Mouse (Mus musculus) neural tube, embryonic 11.5 days (tissue): ENCODE results near the gene Efnb2. TPM values are rescaled to one million over a fixed set of nuclear protein-coding genes. Genes with fewer than 3 reads are reported as not detected.
A peak's percentile ranks its signal among the peaks of the same experiment; 100 is the strongest.

Source experiments
- ATAC-seq: fragments of 200-750 bp; cut with Nextera tagmentation; 2 replicates; pipeline ENCODE4 v1.8.0; 2017; ENCODE audit warnings: moderate number of reproducible peaks, mild to moderate bottlenecking, moderate TSS enrichment, moderate library complexity; ENCODE audit not compliant: insufficient read depth, low FRiP score, low TSS enrichment
- DNase-seq: peaks from one replicate; pipeline ENCODE4 v3.0.0-alpha.2; 2015; ENCODE audit warnings: low spot score
- H3K27ac ChIP-seq: fragments of 300-500 bp; sonication (generic); 2 replicates; pipeline ENCODE4 v1.5.1; 2014; ENCODE audit warnings: low read depth, mild to moderate bottlenecking, low read length
- H3K27me3 ChIP-seq: fragments of 300-500 bp; sonication (generic); 2 replicates; pipeline ENCODE4 v1.6.1; 2014; ENCODE audit warnings: mild to moderate bottlenecking, low read length, mixed read lengths; ENCODE audit not compliant: control insufficient read depth, insufficient read depth
- H3K36me3 ChIP-seq: fragments of 300-500 bp; sonication (generic); 2 replicates; pipeline ENCODE4 v1.6.1; 2014; ENCODE audit warnings: mild to moderate bottlenecking, low read length, moderate library complexity, mixed read lengths; ENCODE audit not compliant: control insufficient read depth, insufficient read depth
- H3K4me1 ChIP-seq: fragments of 300-500 bp; sonication (generic); 2 replicates; pipeline ENCODE4 v1.6.1; 2014; ENCODE audit warnings: low read length, mixed read lengths; ENCODE audit not compliant: control insufficient read depth, insufficient read depth
- H3K4me2 ChIP-seq: fragments of 300-500 bp; sonication (generic); 2 replicates; pipeline ENCODE4 v1.6.1; 2014; ENCODE audit warnings: low read depth, mild to moderate bottlenecking, moderate library complexity
- H3K4me3 ChIP-seq: fragments of 300-500 bp; sonication (generic); 2 replicates; pipeline ENCODE4 v1.5.1; 2014; ENCODE audit warnings: low read depth, low read length
- H3K9ac ChIP-seq: fragments of 300-500 bp; sonication (generic); 2 replicates; pipeline ENCODE4 v1.6.1; 2014; ENCODE audit warnings: mild to moderate bottlenecking, low read length
- H3K9me3 ChIP-seq: fragments of 300-500 bp; sonication (generic); 2 replicates; pipeline ENCODE4 v1.6.1; 2016; ENCODE audit warnings: low read length; ENCODE audit not compliant: control insufficient read depth
- WGBS: fragments of 180-500 bp; shearing (Covaris S2); extraction: QIAGEN DNeasy Blood & Tissue Kit; methylation state at CpG from one replicate; pipeline ENCODE4 v1.1.7; 2014; 5-methylcytosine and 5-hydroxymethylcytosine counted together
- polyA plus RNA-seq: library from polyadenylated mRNA; unstranded; fragments of >200 nt; fragmentation: Nextera tagmentation; extraction: Ambion mirVana; gene quantifications from 2 replicates; pipeline ENCODE4 v1.2.1, GENCODE M21; 2014

Gene Efnb2
- 37.9 and 39.0 TPM in 2 replicates for polyA plus RNA-seq

- 0% methylated on average over 66 of the region's 70 CpGs for WGBS
- no peaks in the 10 kb centered on the region; the same call in 1 of the 2 replicates for H3K36me3 ChIP-seq
- peak within 1 kb of the TSS; percentile 91 for H3K27ac ChIP-seq
- H3K27me3 ChIP-seq, result no peaks in the 10 kb centered on the region
- H3K4me2 ChIP-seq, result peak within 1 kb of the TSS; percentile 87
- ATAC-seq (peak; percentile 91), DNase-seq (peak; percentile 96)
- H3K9ac ChIP-seq, result peak within 1 kb of the TSS; percentile 96
- peak within 1 kb of the TSS; percentile 98 for H3K4me3 ChIP-seq
- peaks cover 7% of the 10 kb centered on the region; the same call in 1 of the 2 replicates for H3K4me1 ChIP-seq
- H3K9me3 ChIP-seq, result no peaks in the 10 kb centered on the region
Measured at GRCm38 (mm10) chr8:8661103-8661758, at the start of gene Efnb2. Gene Efnb2 (minus strand): TSS chr8:8661242.

GRCm38 (mm10) chr8:8704813-8705212 is 43.8 kb upstream of the Efnb2 start:
- Histone ChIP-seq H3K27ac (no peak overlapping the region), H3K9me3 (no peaks in the 10 kb centered on the region), H3K27me3 (no peaks in the 10 kb centered on the region), H3K4me2 (no peak overlapping the region), H3K4me1 (no peaks in the 10 kb centered on the region), H3K4me3 (no peak overlapping the region), H3K9ac (no peak overlapping the region), H3K36me3 (no peaks in the 10 kb centered on the region)
- WGBS, result 82% methylated on average over 9 of the region's 9 CpGs
- ATAC-seq (no peak), DNase-seq (no peak)

- DNase-seq, result no peak
- H3K27ac ChIP-seq, result no peak overlapping the region
- no peaks in the 10 kb centered on the region for H3K9me3 ChIP-seq
- no peaks in the 10 kb centered on the region for H3K36me3 ChIP-seq
- no peaks in the 10 kb centered on the region for H3K4me1 ChIP-seq
- no peak overlapping the region for H3K4me3 ChIP-seq
- no peak overlapping the region for H3K4me2 ChIP-seq
- H3K27me3 ChIP-seq, result no peaks in the 10 kb centered on the region
- ATAC-seq, result no peak
- no peak overlapping the region for H3K9ac ChIP-seq
- WGBS, result 85% methylated on average over 2 of the region's 2 CpGs
Measured at GRCm38 (mm10) chr8:8703668-8704067, 42.6 kb upstream of the Efnb2 start.

GRCm38 (mm10) chr8:8700821-8701220 is 39.8 kb upstream of the Efnb2 start:
- Histone ChIP-seq H3K27ac (no peak overlapping the region), H3K4me1 (no peaks in the 10 kb centered on the region), H3K27me3 (no peaks in the 10 kb centered on the region), H3K9ac (no peak overlapping the region), H3K4me3 (no peak overlapping the region), H3K4me2 (no peak overlapping the region), H3K36me3 (no peaks in the 10 kb centered on the region), H3K9me3 (no peaks in the 10 kb centered on the region)
- no peak for DNase-seq
- 93% methylated on average over 10 of the region's 10 CpGs for WGBS
- ATAC-seq, result no peak

- Histone ChIP-seq H3K4me2 (no peak overlapping the region), H3K9ac (no peak overlapping the region), H3K4me3 (no peak overlapping the region), H3K27me3 (no peaks in the 10 kb centered on the region), H3K27ac (no peak overlapping the region), H3K4me1 (no peaks in the 10 kb centered on the region), H3K9me3 (no peaks in the 10 kb centered on the region), H3K36me3 (no peaks in the 10 kb centered on the region)
- WGBS, result 76% methylated on average over 4 of the region's 4 CpGs
- no peak for DNase-seq
- no peak for ATAC-seq
Measured at GRCm38 (mm10) chr8:8700229-8700628, 39.2 kb upstream of the Efnb2 start.

- peak within 1 kb of the TSS; percentile 94 for H3K27ac ChIP-seq
- under 1% methylated on average over 70 of the region's 81 CpGs for WGBS
Measured at GRCm38 (mm10) chr8:8690146-8691092, 29.4 kb upstream of the Efnb2 start, which contains the start of gene Arglu1. Gene Arglu1 (minus strand): TSS chr8:8690521.

GRCm38 (mm10) chr8:8689454-8690145 is 28.6 kb upstream of the Efnb2 start:
- Histone ChIP-seq H3K4me2 (peak overlapping the region; percentile 83), H3K4me3 (peak overlapping the region; percentile 94), H3K9ac (peak overlapping the region; percentile 100), H3K36me3 (no peaks in the 10 kb centered on the region), H3K9me3 (no peaks in the 10 kb centered on the region), H3K4me1 (peaks cover 18% of the 10 kb centered on the region), H3K27ac (peak overlapping the region; percentile 94), H3K27me3 (no peaks in the 10 kb centered on the region)
- under 1% methylated on average over 52 of the region's 68 CpGs for WGBS
- ATAC-seq, result peak; percentile 66
- DNase-seq, result peak; percentile 79

More at GRCm38 (mm10) chr8:8690146-8691092, 29.4 kb upstream of the Efnb2 start, which contains the start of gene Arglu1:
- H3K36me3 ChIP-seq, result no peaks in the 10 kb centered on the region
- DNase-seq (peak; percentile 98), ATAC-seq (peak; percentile 97)
- no peaks in the 10 kb centered on the region for H3K27me3 ChIP-seq
- H3K4me1 ChIP-seq, result peaks cover 18% of the 10 kb centered on the region
- H3K9ac ChIP-seq, result peak within 1 kb of the TSS; percentile 100
- H3K9me3 ChIP-seq, result no peaks in the 10 kb centered on the region
- peak within 1 kb of the TSS; percentile 83 for H3K4me2 ChIP-seq
- H3K4me3 ChIP-seq, result peak within 1 kb of the TSS; percentile 94

GRCm38 (mm10) chr8:8688823-8689453 is 27.9 kb upstream of the Efnb2 start:
- ATAC-seq (no peak), DNase-seq (no peak)
- no peaks in the 10 kb centered on the region for H3K27me3 ChIP-seq
- no peak overlapping the region for H3K27ac ChIP-seq
- peak overlapping the region; percentile 100 for H3K9ac ChIP-seq
- whole genome bisulfite sequencing, result 20% methylated on average over 9 of the region's 9 CpGs
- H3K4me1 ChIP-seq, result peaks cover 18% of the 10 kb centered on the region
- no peaks in the 10 kb centered on the region for H3K36me3 ChIP-seq
- peak overlapping the region; percentile 83 for H3K4me2 ChIP-seq
- H3K9me3 ChIP-seq, result no peaks in the 10 kb centered on the region
- H3K4me3 ChIP-seq, result peak overlapping the region; percentile 94
